Mouse (Mus musculus) erythroblast, embryonic 14.5 days (primary cell): Measurements from ENCODE around the gene Veph1. TPM values are rescaled to one million over a fixed set of nuclear protein-coding genes. Genes with fewer than 3 reads are reported as not detected.

Experiments used
- H3K27me3 ChIP-seq: 2 replicates; pipeline ENCODE4 v1.6.1; 2012; ENCODE audit warnings: inconsistent platforms; ENCODE audit not compliant: control insufficient read depth
- H3K36me3 ChIP-seq: 2 replicates; pipeline ENCODE4 v1.6.1; 2012; ENCODE audit warnings: mild to moderate bottlenecking, inconsistent platforms; ENCODE audit not compliant: control insufficient read depth
- H3K4me1 ChIP-seq: 2 replicates; pipeline ENCODE4 v1.6.1; 2012; ENCODE audit warnings: inconsistent platforms; ENCODE audit not compliant: control insufficient read depth
- H3K4me3 ChIP-seq: replicated peaks from 2 replicates; pipeline ENCODE3; 2012; ENCODE audit warnings: moderate library complexity, mild to moderate bottlenecking, inconsistent platforms
- H3K9me3 ChIP-seq: 2 replicates; pipeline ENCODE4 v1.6.1; 2012; ENCODE audit warnings: low read length, inconsistent platforms, mixed read lengths; ENCODE audit not compliant: control insufficient read depth
- GATA1 ChIP-seq: IDR thresholded peaks from 2 replicates; pipeline ENCODE4 v1.6.1; 2012; ENCODE audit warnings: low read length, inconsistent platforms, mixed read lengths
- TAL1 ChIP-seq: IDR thresholded peaks from 3 replicates; pipeline ENCODE4 v1.6.1; 2012; ENCODE audit warnings: low read length, inconsistent platforms, mixed read lengths
- polyA plus RNA-seq: library from polyadenylated mRNA; stranded (reverse); fragments of >175 nt; gene quantifications from 2 replicates; pipeline ENCODE4 v1.2.3, GENCODE M21; 2012

Veph1 gene
- polyA plus RNA-seq, 1 experiment, result not detected

GRCm38 (mm10) chr3:66007632-66008401, 288.8 kb downstream of the Veph1 start:
- no peaks in the 10 kb centered on the region for H3K4me1 ChIP-seq
- no peak overlapping the region for H3K4me3 ChIP-seq
- H3K27me3 ChIP-seq, result no peaks in the 10 kb centered on the region
- no peaks in the 10 kb centered on the region for H3K36me3 ChIP-seq
- TF ChIP-seq GATA1, result no peak
- TF ChIP-seq TAL1, result no peak
- no peaks in the 10 kb centered on the region for H3K9me3 ChIP-seq

GRCm38 (mm10) chr3:66004989-66005388, 291.6 kb downstream of the Veph1 start:
- Histone ChIP-seq H3K27me3 (no peaks in the 10 kb centered on the region), H3K9me3 (no peaks in the 10 kb centered on the region), H3K36me3 (no peaks in the 10 kb centered on the region), H3K4me1 (no peaks in the 10 kb centered on the region), H3K4me3 (no peak overlapping the region)
- TF ChIP-seq TAL1 (no peak), GATA1 (no peak)

GRCm38 (mm10) chr3:66004220-66004951, 292.3 kb downstream of the Veph1 start:
- Histone ChIP-seq H3K27me3 (no peaks in the 10 kb centered on the region), H3K36me3 (no peaks in the 10 kb centered on the region), H3K4me3 (no peak overlapping the region), H3K9me3 (no peaks in the 10 kb centered on the region), H3K4me1 (no peaks in the 10 kb centered on the region)
- TF ChIP-seq TAL1 (no peak), GATA1 (no peak)

Other genes with a start within 250 kb of the Veph1 start
- gene Ptx3, start 76.9 kb downstream of the Veph1 start, polyA plus RNA-seq, result not detected in 2 replicates